Mouse (Mus musculus): ENCODE measurements at regions not wholly inside any gene's neighbourhood (a gene's known extent, or its start where the extent isn't known, plus 50 kb on each side); places are given as distances from the start of the nearest gene placed in this dataset.

DNA sequence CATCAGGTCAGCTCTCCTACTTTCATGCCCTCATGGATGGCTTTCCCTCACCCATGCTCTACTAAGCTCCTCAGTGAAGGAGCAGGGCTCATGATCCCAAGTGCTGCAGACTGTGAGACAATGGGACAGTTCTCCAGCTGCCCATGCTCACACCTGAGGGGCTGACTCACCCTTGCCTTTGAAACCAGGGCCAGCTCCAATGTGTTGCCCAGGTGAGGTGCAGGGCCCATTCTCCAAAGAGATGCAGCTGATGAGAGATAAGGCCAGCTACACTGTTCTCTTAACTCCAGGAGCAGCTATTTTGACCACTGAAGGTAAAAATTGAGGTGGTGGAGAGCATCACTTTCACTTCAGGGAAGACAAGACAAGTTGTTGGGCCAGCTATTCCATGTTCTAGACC is 386.8 kb upstream of the Lingo2 start:
- Histone ChIP-seq H3K4me3 (ENCODE audit: low read depth, low read length) (no peak overlapping the region), H3K9ac (replicated peaks; ENCODE audit: low read depth, low read length) (no peak overlapping the region), H3K4me2 (ENCODE audit: low read depth, low read length) (no peak overlapping the region), H3K36me3 (replicated peaks; ENCODE audit: control insufficient read depth, insufficient read depth, low read length) (no peaks in the 10 kb centered on the region), H3K4me1 (ENCODE audit: control insufficient read depth, insufficient read depth) (no peaks in the 10 kb centered on the region), H3K27ac (ENCODE audit: low read depth) (no peak overlapping the region), H3K9me3 (replicated peaks; ENCODE audit: control insufficient read depth, low read length) (no peaks in the 10 kb centered on the region), H3K27me3 (ENCODE audit: control insufficient read depth, insufficient read depth, low read length) (no peaks in the 10 kb centered on the region)
- ATAC-seq (ENCODE audit: insufficient read depth, low read depth) = no peak
- TF ChIP-seq EP300 (IDR thresholded peaks at IDR 0.05; ENCODE audit: low read depth) (no peak), CTCF (IDR thresholded peaks at IDR 0.05; ENCODE audit: low read depth) (no peak)
- DNase-seq (ENCODE audit: low spot score) = no peak

Data from heart, postnatal 0 days (tissue).